Mouse (Mus musculus) gastrocnemius, postnatal 10 days (tissue): ENCODE data around the gene Neurl1a. TPM values are rescaled to one million over a fixed set of nuclear protein-coding genes. Genes with fewer than 3 reads are reported as not detected.
A peak's percentile ranks its signal among the peaks of the same experiment; 100 is the strongest.

Source experiments
- DNase-seq: peaks from one replicate; pipeline ENCODE4 v3.0.0; 2021; ENCODE audit warnings: mixed read lengths
- microRNA-seq, 2 experiments: library from miRNA; unstranded; fragments of <30 nt; microRNA quantifications; one replicate each; pipeline ENCODE4 v1.2.0; 2021
- total RNA-seq, 2 experiments: library from RNA; stranded (reverse); gene quantifications; 2 replicates each; pipeline ENCODE4 v1.2.3; 2021

Gene Neurl1a
- total RNA-seq, 2 experiments from 2014 or later, result 49.9 to 64.5 TPM

GRCm38 (mm10) chr19:47286886-47287450 lies 108.3 kb downstream of the Neurl1a start:
- no peak for DNase-seq

DNA sequence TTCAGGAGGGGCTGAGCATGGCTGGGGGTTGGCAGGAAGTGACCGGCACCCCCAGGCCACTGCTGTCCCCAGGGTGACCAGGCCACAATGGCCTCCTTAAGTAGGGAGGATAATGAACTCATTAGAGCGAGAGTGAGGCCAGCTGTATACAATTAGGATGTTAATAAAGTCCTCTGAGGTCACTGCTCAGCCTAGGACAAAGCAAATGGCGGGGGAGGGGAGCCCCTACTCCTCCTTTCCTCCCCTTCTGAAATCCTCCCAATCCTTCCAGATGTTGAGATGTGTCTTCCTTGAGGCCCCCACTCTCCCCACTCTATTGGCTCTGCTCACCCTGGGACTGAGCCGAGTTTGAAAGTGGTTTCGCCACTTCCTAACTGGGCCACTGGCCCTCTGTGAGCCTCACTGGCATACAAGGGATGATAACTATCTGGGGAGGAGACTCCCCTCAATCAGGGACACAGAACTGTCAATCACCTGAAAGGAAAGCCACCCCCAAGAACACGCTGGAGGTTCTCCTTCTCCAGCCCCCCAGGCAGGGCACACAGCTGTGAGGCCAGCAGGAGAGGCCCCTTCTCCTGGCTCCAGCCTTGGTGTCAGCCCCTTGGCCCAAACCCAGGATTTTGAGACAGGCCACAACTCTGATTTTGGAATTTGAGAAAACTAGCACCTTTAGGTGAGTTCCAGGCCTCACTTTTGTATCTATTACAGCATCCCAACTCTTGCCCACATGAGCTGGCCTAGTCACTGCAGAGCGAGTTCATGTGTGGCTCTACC lies 112.9 kb downstream of the Neurl1a start:
- no peak for DNase-seq

DNA sequence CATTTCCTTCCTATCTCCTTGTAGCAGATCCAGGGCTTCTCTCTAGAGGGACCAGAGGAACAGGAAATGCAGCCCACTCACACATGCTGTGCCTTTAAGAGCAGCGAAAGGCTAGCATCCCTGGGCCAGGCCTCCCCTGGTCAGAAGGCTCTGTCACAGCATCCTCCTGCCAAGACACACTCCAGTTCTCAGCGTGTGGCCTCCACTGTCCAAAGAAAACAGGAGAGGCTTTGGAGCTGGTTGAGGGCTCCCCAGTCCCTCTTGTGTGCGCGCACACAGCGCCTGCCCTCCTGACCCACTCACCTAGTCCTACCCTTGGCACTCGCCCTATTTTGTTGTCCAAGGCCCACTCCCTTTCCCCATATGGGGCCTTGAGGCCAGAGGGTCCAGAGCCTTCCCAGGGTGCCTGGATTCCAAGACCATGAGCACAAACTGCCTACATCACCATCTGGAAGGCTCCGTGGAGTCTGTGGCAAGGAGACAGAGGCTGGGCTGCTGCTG lies 113.9 kb downstream of the Neurl1a start:
- peak; percentile 48 for DNase-seq

DNA sequence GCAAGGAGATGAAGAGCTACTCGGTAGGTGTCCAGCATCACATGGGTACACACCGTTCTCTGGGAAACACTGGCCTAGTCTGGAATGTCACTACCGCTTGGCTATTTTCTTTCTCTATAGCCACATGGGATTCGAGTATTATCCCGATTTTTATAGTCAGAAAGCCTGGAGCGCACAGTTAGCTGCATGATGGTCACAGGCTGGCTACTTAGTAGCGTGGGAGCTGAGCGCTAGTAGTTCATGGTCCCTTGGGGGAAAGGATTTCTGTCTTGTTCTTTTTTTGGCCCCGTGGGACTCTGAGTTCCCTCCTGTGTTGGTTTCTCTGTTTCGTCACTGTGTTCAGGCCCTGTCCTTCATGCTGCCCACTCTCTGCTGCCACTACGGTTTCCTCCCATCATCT lies 119.5 kb downstream of the Neurl1a start:
- DNase-seq, result no peak

DNA sequence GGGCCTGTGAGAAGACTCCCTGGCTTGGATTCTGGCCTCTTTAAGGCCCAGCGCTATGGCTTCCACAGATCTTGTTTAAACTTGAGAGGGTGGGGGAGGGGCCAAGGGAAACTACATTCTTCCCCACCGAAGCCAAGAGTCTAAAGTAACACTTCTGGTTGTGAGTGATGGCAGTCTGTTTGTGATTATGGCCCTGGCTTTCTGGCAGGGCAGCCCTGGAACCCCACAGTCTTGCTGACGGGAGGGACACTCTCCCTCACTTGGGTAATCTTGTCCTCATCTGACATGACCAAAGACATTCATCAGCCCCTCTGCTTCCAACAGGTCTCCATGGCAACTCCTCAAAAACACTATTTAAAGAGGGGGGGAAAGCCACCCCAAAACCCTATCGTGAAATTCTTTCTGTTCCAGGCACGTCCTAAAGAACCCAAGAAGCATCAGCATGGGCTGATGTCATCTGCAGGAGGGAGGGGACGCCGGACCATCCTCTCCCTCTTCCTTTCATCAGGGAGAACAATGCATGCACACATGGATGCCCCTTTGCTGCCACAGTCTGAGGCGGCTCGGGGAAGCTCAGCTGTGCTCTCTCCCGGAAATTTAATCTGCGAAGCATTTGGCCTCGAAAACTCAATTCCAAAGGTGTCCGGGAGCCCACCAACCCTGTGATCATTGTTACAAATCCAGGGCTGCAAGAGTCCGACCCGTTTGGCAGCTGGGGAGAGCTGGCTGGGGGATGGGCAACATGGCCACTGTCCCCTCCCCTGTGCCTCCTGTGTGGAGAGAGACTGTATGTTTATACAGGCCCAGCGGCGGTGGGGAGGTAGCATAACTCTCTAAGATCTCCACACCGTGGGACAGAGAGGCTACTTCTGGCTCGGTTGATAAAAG lies 122.9 kb downstream of the Neurl1a start:
- no peak for DNase-seq

- DNase-seq, result peak; percentile 72
Observed at GRCm38 (mm10) chr19:47302191-47302852, 123.7 kb downstream of the Neurl1a start.

DNA sequence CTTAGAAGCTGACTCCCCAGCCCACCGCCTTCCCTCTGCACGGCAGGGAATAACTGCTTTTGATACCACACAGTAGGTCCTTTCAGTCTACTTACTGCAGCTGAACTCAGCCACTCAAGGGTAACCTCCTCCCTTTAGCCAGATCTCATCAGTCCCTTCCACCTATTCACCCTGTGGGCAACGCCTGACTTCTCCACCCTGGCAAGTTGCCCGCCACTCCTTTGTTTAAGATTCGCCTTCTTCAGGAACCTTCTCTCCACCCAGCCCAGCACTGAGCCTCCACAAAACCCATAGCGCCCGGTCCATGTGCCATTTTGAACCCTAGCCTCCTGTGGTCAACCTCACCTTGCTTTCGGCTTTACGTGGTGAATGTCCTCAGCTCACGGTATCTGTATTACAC lies 124.5 kb downstream of the Neurl1a start:
- no peak for DNase-seq

DNA sequence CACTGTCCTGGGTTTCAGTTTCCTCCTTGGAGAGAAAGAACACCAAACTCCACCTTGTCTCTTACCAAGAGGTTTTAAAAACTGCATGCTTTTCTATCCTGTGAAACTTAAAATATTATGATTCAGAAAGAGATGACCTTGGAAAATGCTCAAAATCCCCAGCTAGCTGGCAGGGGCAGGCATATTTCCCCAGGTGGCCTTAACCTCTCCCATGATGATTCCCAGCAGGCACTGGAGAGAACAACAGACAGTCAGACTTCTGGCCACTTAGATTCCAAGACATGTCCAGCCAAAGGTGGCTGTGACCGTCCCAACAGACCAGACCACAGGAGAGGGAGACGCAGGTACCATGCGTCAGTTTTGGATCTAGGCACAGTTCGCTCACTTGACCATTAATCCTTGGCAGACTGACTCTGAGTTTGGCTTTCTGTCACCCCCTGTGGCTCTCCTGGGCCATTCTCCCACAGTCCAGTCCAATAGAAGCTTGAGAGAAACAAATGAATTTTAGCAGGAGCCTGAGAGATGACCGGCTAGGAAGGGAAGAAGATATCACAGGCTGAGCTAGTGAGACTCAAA lies 125.6 kb downstream of the Neurl1a start:
- DNase-seq, result no peak

DNA sequence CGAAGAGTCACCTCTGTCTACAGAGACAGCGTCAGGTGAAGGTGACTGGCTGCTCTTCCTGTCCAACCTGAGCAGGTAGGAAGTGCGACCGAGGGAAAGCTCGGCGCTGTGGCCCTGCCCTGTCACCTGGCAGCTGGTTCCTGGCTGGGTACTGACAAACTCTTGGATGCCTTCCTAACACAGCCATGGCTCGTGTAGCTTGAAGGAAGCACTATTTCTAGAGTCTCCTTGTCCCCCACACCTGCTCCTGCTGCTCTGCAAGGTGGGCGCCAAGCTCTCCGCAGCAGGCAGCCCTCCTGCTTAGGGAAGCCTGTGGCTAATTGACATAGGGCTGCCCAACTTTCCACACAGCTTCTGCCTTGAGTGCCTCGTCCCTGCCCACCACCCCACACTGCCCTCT lies 126.8 kb downstream of the Neurl1a start:
- DNase-seq, result no peak

DNA sequence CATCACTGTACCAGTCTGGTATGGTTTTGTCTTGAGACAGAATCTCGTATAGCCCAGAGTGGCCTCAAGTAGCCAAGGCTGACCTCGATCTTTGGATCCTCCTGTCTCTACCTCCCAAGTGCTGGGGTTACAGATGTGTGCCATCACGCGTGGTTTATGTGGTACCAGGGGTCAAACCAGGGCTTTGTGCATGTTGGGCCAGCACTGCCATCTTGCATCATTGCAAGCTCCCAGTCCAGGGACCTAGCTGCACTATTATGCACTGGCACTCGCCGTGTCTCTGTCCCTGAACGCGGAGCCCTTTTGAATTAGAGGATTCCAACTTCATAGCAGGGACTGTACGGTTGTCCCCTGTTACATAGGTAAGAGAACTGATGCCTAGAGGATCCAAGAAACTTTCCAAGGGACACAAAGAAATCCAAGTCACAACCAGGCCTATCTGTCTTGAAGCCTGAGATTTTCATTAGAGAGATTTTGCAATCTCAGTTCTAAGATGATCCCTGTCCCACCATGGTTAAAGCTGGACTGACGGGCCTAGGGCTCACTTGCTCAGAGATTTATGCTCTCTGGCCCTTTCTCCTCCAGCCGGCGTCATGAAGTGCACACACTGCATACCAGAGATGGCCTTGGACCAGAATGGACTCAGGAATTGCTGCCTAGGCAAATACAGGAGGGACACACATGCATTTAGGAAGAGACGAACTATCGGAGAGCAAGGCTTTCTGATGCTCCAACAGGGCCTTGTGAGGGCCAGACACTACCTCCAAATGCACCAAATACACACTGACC lies 127.7 kb downstream of the Neurl1a start:
- DNase-seq, result no peak

DNA sequence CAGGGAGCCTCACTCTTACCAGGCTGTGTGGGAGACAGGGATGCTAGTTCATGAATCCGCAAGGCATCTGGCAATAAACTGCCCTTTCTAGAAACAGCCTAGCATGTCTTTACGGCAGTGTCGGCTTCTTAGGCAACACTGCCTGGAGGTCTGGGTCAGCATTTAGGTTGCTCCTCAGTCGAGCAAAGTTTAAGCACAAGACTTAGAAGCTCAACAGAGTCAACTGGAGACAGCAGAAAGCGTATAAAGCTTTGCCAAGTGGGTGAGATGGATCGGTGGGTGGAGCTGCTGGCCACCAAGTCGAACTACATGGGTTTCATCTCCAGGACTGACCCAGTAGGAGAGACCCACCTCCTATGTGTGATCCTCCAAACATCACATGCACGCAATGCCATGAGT lies 128.3 kb downstream of the Neurl1a start:
- no peak for DNase-seq

Small RNA genes lying within 50 kb of the gene (microRNA-seq; reads per million reads assigned to microRNA genes)
- gene Mir6995, result 0 to 0.25 reads per million in 2 experiments

Other genes starting within 250 kb of the Neurl1a start
- under 1 TPM; 0.38 to 0.40 TPM for gene Ina, start 164.1 kb upstream of the Neurl1a start, total RNA-seq
- gene Nt5c2, start 163.7 kb upstream of the Neurl1a start, total RNA-seq, result 10 to 100 TPM; 33.4 to 34.7 TPM
- 1 to 10 TPM; 3.1 to 4.4 TPM for gene Pcgf6, start 127.9 kb upstream of the Neurl1a start, total RNA-seq
- gene Taf5, start 111.1 kb upstream of the Neurl1a start, total RNA-seq, result 1 to 10 TPM; 2.4 to 3.1 TPM
- gene Usmg5, start 88.2 kb upstream of the Neurl1a start, total RNA-seq, result 1,000 to 10,000 TPM; 1,048 to 1,221 TPM
- 10 to 100 TPM in 1 of 2 experiments, 1 to 10 TPM in 1; 8.4 to 11.8 TPM for gene Pdcd11, start 88.1 kb upstream of the Neurl1a start, total RNA-seq
- 1 to 10 TPM; 3.1 to 4.1 TPM for gene Calhm2, start 40.5 kb upstream of the Neurl1a start, total RNA-seq
- not detected for gene Calhm1, start 34.6 kb upstream of the Neurl1a start, total RNA-seq
- gene Calhm3, start 21.1 kb upstream of the Neurl1a start, total RNA-seq, result not detected